Mouse (Mus musculus) cerebellum, postnatal 10 days (tissue): ENCODE results near the gene Rcor2.

Experiments used
- DNase-seq, 2 experiments: peaks; one replicate each; pipeline ENCODE4 v3.0.0; 2021; ENCODE audit warnings: mixed read lengths in 2 of 2

Gene Rcor2

DNA sequence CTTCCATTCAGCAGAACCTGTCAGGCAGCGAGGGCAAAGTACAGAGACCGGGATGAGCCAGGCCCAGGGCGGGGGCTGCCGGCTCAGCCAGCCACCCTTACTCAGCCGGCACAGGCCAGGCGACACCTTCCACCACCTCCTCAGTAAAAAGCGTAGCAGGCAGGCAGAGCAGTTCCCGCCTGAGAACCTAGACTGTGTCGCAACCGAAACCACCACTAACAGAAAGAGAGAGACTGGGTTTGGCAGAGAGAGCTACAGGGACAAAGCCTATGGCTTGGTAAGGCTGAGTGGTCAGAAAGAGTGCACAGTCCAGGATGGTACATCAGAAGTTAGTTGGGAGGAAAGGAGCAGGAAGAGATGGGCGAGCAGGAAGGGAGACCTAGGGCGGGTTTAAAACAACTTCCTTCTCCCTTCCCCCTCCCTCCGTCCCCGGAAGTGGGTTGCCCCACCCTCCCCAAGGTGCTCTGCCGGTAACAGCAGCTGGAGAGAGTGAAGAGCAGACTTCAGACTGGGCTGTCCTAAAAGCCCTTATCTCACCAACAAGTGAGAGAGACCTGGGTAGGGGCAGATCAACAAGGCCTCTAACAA is 28.0 kb downstream of the Rcor2 start:
- DNase-seq: no peak

DNA sequence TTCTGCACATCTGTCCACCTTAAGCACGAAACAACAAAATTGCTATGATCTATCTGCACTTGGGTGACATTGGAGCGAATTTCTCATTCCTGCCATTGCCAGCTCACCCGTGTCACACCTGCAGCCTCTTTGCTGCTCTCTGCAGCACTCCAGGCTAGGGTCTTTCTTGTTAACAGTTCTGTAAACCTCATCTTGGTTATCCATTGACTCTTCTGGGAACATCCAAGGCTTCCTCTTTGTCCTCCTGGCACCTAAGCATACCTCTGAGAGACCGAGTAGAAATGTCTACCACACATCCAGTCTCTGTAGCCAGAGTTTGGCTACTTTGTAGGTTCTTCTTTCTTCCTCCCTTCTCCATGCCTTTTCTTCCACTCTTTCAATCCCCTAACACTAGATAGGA is 28.8 kb downstream of the Rcor2 start:
- no peak for DNase-seq

DNA sequence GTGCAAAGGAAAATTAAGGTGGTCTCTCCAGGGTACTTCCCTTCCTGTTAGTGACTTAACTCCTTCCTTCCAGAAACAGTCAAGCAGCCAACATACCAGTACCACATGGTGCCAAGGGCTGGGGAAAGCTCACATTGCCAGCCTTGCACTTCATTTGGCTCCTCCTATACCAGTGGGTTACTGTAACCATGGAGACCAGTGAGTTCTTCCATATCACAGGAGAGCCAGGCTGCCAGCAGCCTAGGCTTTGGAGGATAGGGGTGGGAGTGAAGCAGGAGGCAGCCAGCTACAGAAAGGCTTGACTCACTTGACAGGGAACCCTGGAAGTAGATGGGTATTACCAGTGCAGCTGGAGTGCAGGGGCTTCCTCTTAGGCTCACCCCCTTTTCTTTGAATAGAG is 31.9 kb downstream of the Rcor2 start:
- peak; percentile 73 to 78 for DNase-seq

- no peak for DNase-seq
These were observed 33.0 kb downstream of the Rcor2 start for GRCm38 (mm10) chr19:7300078-7300477.

DNA sequence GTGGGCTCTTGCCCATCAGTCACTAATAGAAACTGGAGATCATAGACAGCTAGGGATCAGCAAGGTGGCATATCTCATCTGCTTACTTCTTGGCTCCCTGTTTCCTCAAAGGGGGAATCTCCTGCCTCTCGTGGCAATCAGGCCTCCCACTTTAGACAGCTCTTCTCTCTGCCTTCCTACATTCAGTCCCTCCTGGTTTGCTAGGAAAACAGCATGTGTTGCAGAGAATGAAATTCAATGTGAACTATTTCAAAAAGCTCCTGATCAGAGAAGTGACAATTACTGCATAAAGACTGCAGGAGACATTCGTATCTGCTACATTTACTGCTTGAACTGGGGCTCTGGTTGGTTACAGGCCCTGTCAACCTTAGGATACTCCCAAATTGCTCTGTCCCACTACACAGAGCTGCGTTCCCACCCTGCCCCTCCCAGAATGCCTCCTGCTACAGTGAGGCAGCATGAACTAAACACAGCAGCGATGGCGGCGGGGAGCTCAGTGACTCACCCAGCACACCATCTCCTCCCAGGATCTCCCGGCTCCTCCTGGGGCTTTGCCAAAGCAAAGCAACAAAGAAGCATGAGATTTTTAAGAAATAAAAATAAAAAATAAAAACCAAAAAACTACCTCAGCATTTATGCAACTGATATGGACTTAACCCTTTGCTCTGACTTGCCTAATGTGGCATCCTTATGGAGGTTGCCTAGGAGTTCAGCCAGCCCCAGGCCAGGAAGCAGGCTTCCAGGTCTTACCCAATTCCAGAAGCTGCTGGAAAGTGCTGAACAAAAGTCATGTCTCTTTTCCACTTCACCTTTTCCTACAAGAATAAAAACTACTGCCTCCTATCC is 34.7 kb downstream of the Rcor2 start:
- no peak for DNase-seq

GRCm38 (mm10) chr19:7302493-7302797 is 35.3 kb downstream of the Rcor2 start:
- no peak for DNase-seq

- peak; percentile 63 to 64 for DNase-seq
These were observed 36.7 kb downstream of the Rcor2 start for GRCm38 (mm10) chr19:7303796-7304195.

DNA sequence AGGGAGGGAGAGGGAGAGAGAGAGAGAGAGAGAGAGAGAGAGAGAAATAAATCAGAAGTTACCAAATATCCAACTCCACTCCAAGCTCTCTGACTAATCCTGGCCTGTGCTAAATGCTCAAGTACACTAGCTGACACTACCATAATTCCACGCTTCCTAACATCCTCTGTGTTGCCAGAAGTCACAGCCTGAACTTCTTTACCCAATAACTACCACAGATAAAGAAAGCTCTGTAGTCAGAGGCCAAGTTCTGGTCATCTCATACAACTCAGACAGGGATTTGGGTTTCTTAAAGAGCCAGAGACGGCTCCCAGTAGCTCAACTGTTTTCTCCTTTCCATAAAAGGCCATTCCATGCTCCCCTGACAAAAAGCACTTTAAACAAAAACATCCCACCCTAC is 37.7 kb downstream of the Rcor2 start:
- no peak for DNase-seq

GRCm38 (mm10) chr19:7305380-7306310 is 38.5 kb downstream of the Rcor2 start:
- no peak for DNase-seq

- peak in 1 of 2 experiments; percentile 19 for DNase-seq
These were observed 39.8 kb downstream of the Rcor2 start for GRCm38 (mm10) chr19:7306968-7307367.

DNA sequence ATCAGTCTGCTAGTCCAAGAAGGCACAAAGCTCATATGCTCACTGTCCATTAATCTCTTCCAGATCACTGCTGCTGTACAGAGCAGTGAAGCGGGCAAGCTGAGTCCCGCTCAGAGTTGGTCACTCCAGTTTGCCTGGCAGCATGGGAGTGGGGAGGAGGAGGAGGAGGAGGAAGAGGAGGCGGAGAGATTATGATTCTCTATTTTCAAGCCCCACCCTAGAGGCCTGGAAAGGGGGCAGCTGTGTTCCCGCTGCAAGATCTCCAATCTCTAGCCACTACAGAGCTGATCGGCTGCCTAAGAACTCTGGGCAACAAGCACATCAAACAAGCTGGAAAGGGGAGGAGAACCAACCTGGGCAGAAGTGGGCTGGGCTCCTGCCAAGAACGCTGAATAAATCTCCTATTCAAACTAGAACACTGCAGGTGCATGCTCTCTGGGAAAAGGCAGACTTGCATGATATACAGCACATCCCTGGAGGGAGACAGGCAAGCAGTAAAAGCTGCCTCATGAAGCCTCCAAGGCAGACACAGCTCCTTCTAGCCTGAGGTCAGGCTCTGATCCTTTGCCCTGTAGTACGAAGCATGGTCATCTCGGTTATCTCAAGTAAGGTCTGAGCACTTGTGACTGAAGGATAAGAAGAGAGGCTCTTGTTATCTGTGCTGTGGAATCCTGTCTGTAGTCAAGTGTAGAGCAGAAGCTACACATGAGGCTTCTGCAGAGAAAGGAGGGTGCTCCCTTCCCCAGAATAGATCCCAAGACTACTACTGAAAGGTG is 41.1 kb downstream of the Rcor2 start:
- DNase-seq: peak; percentile 44 to 47

DNA sequence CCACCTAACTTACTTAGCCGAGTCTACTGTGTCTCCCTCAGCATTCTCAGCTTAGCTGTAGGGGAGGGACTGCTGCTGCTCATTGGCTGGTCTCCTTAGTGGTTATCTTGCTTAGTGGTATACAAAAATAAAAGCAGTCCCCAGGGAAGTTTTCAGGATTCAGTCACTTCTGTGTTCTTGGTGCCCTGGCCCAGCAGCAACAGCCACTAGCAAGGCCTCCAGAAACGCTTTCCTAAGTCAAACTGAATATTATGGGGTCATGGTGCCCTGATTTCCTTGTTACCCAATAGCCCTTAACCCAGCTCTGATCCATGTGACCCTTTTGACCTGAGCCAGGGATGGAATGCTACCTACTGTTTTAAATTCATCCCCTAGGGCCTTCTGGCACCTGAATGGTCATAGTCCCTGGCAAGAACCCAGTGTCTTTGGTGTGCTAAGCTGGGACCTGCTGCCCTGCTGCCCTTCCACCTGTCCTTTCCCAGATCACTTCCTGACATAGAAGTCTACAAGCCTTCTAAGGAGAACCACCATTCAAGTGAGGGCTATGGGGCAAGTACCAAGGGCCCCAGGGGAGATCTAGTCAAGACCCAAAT is 42.7 kb downstream of the Rcor2 start:
- peak; percentile 50 to 57 for DNase-seq

GRCm38 (mm10) chr19:7310704-7311103 is 43.6 kb downstream of the Rcor2 start:
- DNase-seq: peak; percentile 78 to 82

- DNase-seq: peak; percentile 84 to 87
These were observed 44.2 kb downstream of the Rcor2 start for GRCm38 (mm10) chr19:7311306-7311705.

- DNase-seq: no peak
These were observed 46.5 kb downstream of the Rcor2 start for GRCm38 (mm10) chr19:7313660-7314059.

DNA sequence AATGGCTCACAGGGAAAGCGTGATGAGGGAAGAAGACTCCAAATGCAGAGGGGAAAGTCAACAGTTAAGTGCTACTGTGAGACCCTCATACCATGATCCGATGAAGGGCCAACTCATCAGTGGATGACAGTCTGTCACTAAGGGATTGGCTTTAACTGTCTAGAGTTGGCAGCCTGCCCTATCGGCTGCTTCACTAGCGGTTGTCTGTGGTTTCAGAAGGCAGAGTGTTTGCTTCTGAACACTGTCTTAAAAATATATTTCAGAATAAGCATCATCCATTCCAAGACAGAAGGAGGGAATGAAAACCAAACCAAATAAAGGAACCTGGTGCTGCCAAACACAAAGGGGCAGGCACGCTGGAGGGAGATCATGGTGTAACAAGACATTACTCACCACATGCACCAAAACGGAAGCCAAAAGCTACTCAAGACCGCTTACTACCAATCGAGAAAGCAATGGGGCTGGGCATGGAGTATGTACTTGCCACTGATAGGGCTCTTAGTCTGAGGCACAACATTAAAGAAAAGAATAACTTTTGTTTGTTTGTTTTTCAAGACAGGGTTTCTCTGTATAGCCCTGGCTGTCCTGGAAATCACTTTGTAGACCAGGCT is 48.0 kb downstream of the Rcor2 start:
- peak; percentile 86 to 88 for DNase-seq

DNA sequence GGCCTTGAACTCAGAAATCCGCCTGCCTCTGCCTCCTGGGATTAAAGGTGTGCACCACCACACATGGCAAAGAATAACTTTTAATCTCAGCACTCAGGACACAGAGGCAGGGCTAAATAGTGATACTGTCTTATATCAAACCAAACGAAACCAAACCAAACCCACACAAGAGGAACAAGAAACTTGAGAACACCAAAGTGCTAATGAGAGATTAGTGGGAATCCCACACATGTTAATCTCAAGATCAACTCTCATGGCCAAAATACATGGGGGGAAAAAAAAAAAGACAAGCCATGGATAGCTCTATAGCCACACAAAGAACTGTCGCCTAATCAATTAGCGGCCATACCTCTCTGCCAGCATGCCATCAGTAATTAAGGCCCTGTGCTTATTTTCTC is 48.5 kb downstream of the Rcor2 start:
- no peak for DNase-seq

DNA sequence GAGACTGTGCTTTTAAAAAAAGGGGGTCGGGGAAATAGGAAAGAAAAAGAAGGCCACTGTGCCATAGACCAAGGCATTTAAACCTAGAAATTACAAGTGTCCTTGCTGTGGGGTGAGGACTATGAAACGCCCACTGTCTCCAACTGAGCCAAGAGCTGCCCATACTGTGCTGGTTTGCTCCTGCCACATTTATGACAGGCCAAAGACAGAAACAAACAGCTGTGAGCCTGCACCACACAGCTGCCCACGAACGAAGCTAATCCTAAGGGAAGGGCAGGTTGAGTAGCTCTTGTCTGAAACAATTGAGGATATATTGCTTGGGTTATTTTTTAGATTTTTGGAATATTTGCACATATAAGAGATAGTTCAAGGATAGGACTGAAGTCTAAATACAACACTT is 49.7 kb downstream of the Rcor2 start:
- no peak for DNase-seq

- no peak for DNase-seq
These were observed 50.6 kb downstream of the Rcor2 start for GRCm38 (mm10) chr19:7317716-7318115.

DNA sequence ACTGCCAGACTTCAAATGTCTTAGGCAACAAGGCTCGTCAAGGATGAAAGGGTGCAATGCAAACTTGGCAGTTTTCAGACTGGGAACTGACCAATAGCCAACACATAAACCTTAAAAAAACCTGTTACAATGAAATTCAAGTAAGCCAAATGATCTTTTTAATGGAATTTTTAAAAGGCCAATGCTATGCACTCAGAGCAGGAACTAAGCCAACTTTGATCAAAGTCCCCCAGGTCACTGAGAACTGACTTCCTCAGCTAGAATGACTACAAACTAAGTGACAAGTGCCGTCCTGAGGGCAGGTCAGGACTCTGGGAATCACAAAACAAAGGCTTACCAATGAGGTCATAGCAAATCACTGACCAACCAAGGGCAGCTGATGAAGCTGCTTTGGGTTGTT is 53.1 kb downstream of the Rcor2 start:
- DNase-seq: no peak

DNA sequence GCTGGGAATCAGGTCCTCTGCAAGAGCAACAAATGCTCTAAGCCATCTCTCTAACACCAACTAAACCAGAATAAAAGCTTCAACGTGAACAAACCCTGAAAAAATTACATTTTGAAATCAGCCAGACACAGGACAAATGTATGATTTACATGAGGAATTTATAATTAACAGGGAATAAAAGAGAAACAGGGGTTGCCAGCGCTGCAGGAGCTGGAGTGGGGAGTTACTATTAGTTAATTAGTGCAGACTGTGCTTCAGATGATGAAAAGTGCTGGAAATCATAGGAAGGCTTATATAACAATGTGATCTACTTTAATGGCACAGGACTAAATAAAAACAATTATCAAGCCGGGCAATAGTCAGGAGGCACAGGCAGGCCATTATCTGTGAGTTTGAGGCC is 54.3 kb downstream of the Rcor2 start:
- no peak for DNase-seq
